Mouse (Mus musculus): ENCODE data around the gene 1700012B07Rik. TPM values are rescaled to one million over a fixed set of nuclear protein-coding genes. Genes with fewer than 3 reads are reported as not detected.

Gene 1700012B07Rik
- polyA plus RNA-seq, 1 experiment from 2014 or later = not detected

Other genes starting within 250 kb of the 1700012B07Rik start
- gene Wipi1, start 216.1 kb downstream of the 1700012B07Rik start, polyA plus RNA-seq (2016; fragmentation: Nextera tagmentation; extraction: Ambion mirVana) = 31.7 and 33.5 TPM in 2 replicates
- 165 and 171 TPM in 2 replicates for gene Prkar1a, start 178.6 kb downstream of the 1700012B07Rik start, polyA plus RNA-seq (2016; fragmentation: Nextera tagmentation; extraction: Ambion mirVana)
- gene Fam20a, start 105.8 kb downstream of the 1700012B07Rik start, polyA plus RNA-seq (2016; fragmentation: Nextera tagmentation; extraction: Ambion mirVana) = 4.7 and 4.9 TPM in 2 replicates
- gene Abca8b, start 167.8 kb upstream of the 1700012B07Rik start, polyA plus RNA-seq (2016; fragmentation: Nextera tagmentation; extraction: Ambion mirVana) = 5.2 TPM in 2 replicates

All from liver, embryonic 12.5 days (tissue).